Mouse (Mus musculus): ENCODE results near the gene Tmem267. TPM values are rescaled to one million over a fixed set of nuclear protein-coding genes. Genes with fewer than 3 reads are reported as not detected.

Gene Tmem267
- 0.90 and 1.0 TPM in 2 replicates for polyA plus RNA-seq (2014; fragmentation: Nextera tagmentation; extraction: Ambion mirVana)

DNA sequence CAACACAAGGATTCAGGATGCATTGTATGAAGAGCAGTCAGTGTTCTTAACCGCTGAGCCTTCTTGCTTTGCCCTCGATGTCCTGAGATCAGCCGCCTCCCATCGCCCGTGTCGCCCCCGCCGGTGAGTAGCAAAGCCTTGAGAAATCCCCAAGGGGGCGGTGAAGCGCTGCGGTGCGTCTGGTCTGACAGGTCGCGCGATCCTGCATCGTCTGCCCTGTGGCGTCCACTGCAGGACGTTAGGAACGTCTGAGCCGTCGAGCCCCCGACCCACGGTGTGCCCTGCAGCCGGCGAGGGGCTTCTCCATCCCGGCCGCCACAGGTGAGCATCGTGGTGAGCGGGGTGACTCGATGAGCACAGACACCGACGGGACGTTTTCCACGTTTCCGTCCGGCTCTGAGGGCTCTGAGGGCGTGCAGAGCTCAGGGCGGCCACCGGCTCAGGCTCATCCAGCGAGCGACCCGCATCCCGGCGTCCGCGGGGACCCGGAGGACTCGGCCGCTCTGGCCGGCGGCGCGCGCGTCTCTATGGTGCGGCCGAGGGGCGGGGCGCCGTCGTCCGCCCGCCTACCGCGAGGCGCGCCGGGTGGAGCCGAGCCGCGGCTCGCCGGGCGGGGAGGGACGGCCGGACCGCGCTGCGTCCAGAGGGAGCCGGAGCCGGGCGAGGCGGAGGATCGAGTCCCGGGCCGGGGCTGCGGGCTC, at the start of gene Tmem267, which contains the start of gene 3110070M22Rik:
Gene Tmem267, plus strand, starts transcription at position 160 of the 701 bp plus-strand sequence.
Gene 3110070M22Rik, minus strand, starts transcription at position 504 of the 701 bp plus-strand sequence.
- Histone ChIP-seq H3K4me3 (ENCODE audit: low read depth, low read length) (no peak within 1 kb of the TSS), H3K27me3 (replicated peaks; ENCODE audit: control insufficient read depth, insufficient read depth, low read length) (no peaks in the 10 kb centered on the region), H3K27ac (ENCODE audit: low read depth, low read length) (no peak within 1 kb of the TSS), H3K4me2 (peak within 1 kb of the TSS; percentile 27), H3K4me1 (replicated peaks; ENCODE audit: control insufficient read depth, insufficient read depth, low read length) (no peaks in the 10 kb centered on the region), H3K36me3 (ENCODE audit: control insufficient read depth, insufficient read depth, low read length) (peaks cover 10% of the 10 kb centered on the region; the same call in 1 of the 2 replicates), H3K9ac (ENCODE audit: low read depth, low read length) (no peak within 1 kb of the TSS), H3K9me3 (ENCODE audit: control insufficient read depth, low read length) (peaks cover 5% of the 10 kb centered on the region)
- ATAC-seq (replicated peaks; ENCODE audit: low FRiP score) (no peak), DNase-seq (ENCODE audit: low spot score) (peak; percentile 78)
- WGBS: 78% methylated on average over 87 of the region's 87 CpGs

DNA sequence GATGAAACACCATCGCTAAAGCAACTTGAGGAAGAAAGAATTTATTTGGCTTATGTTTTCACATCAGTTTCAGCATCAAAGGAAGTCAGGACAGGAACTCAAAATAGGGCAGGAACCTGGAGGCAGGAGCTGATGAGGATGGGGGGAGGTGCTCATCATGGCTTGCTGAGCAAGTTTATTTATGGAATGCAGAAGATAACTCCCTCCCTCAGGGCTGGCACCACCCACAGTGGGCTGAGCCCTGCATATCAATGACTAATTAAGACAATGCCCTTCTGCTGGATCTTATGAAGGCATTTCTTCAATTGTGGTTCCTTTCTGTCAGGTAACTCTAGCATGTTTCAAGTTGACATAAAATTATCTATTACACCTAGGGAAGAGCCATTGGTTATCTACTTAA, 45.6 kb upstream of the Tmem267 start:
- H3K36me3 ChIP-seq (ENCODE audit: control insufficient read depth, insufficient read depth, low read length): peaks cover 30% of the 10 kb centered on the region
- no peaks in the 10 kb centered on the region for H3K4me1 ChIP-seq (replicated peaks; ENCODE audit: control insufficient read depth, insufficient read depth, low read length)
- no peaks in the 10 kb centered on the region for H3K9me3 ChIP-seq (ENCODE audit: control insufficient read depth, low read length)
- H3K9ac ChIP-seq (ENCODE audit: low read depth, low read length): no peak overlapping the region
- 86% methylated on average over 1 of the region's 1 CpGs for WGBS
- ATAC-seq (replicated peaks; ENCODE audit: low FRiP score) (peak; percentile 85), DNase-seq (ENCODE audit: low spot score) (no peak)
- H3K27ac ChIP-seq (ENCODE audit: low read depth, low read length): no peak overlapping the region
- no peak overlapping the region for H3K4me2 ChIP-seq
- no peak overlapping the region for H3K4me3 ChIP-seq (ENCODE audit: low read depth, low read length)
- no peaks in the 10 kb centered on the region for H3K27me3 ChIP-seq (replicated peaks; ENCODE audit: control insufficient read depth, insufficient read depth, low read length)

DNA sequence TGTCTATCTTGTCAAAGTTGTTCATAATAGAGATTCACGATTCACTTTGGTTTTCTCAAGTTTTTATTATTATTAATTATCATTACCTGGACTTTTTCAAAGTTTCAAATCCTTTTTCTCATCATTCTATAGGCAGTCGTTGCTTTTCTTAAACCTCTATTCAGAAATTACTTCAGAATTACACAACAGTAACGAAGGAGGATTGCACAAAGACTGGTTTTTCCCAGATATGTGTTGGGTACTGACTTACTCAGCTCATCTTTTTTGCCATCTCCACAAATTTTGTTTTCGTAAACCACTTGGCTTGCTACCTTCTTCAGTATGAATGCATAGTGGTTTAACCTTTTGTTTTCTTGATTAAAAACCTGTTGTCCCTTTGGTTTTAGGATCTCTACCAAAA, 34.3 kb upstream of the Tmem267 start:
- no peak overlapping the region for H3K27ac ChIP-seq (ENCODE audit: low read depth, low read length)
- ATAC-seq (replicated peaks; ENCODE audit: low FRiP score) (no peak), DNase-seq (ENCODE audit: low spot score) (no peak)
- H3K9ac ChIP-seq (ENCODE audit: low read depth, low read length): no peak overlapping the region
- no peaks in the 10 kb centered on the region for H3K27me3 ChIP-seq (replicated peaks; ENCODE audit: control insufficient read depth, insufficient read depth, low read length)
- no peaks in the 10 kb centered on the region for H3K4me1 ChIP-seq (replicated peaks; ENCODE audit: control insufficient read depth, insufficient read depth, low read length)
- H3K36me3 ChIP-seq (ENCODE audit: control insufficient read depth, insufficient read depth, low read length): peaks cover 21% of the 10 kb centered on the region
- H3K4me2 ChIP-seq: no peak overlapping the region
- WGBS: 87% methylated on average over 4 of the region's 4 CpGs
- no peak overlapping the region for H3K4me3 ChIP-seq (ENCODE audit: low read depth, low read length)
- H3K9me3 ChIP-seq (ENCODE audit: control insufficient read depth, low read length): no peaks in the 10 kb centered on the region

- no peak for ATAC-seq (replicated peaks; ENCODE audit: low FRiP score)
- Histone ChIP-seq H3K9me3 (ENCODE audit: control insufficient read depth, low read length) (no peaks in the 10 kb centered on the region), H3K4me2 (no peak overlapping the region), H3K36me3 (ENCODE audit: control insufficient read depth, insufficient read depth, low read length) (peaks cover 20% of the 10 kb centered on the region), H3K9ac (ENCODE audit: low read depth, low read length) (no peak overlapping the region), H3K4me1 (replicated peaks; ENCODE audit: control insufficient read depth, insufficient read depth, low read length) (no peaks in the 10 kb centered on the region), H3K27me3 (replicated peaks; ENCODE audit: control insufficient read depth, insufficient read depth, low read length) (no peaks in the 10 kb centered on the region), H3K4me3 (ENCODE audit: low read depth, low read length) (no peak overlapping the region), H3K27ac (ENCODE audit: low read depth, low read length) (no peak overlapping the region)
- no peak for DNase-seq (ENCODE audit: low spot score)
Measured at GRCm38 (mm10) chr13:119455082-119455481, 32.8 kb upstream of the Tmem267 start.

DNA sequence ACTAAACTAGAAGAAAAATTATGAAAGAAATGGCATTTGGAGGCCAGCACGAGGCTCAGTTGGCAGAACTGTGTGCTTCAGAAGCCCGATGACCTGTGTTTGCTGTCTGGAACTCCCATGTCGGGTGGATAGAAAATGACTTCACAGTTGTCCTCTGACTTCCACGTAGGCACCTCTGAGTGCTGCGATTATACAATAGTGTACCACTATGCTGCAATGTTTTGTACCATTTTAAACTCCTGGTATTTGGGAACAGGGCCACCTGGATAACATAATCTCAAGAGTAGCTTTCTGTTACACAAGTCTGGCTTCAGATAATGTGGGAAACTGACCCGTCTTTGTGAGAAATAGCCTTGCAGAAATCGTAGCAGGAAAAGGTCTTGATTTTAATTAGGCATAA, 31.5 kb upstream of the Tmem267 start:
- ATAC-seq (replicated peaks; ENCODE audit: low FRiP score): no peak
- H3K36me3 ChIP-seq (ENCODE audit: control insufficient read depth, insufficient read depth, low read length): peaks cover 9% of the 10 kb centered on the region
- H3K4me2 ChIP-seq: no peak overlapping the region
- H3K9ac ChIP-seq (ENCODE audit: low read depth, low read length): no peak overlapping the region
- no peak overlapping the region for H3K4me3 ChIP-seq (ENCODE audit: low read depth, low read length)
- no peak overlapping the region for H3K27ac ChIP-seq (ENCODE audit: low read depth, low read length)
- H3K9me3 ChIP-seq (ENCODE audit: control insufficient read depth, low read length): no peaks in the 10 kb centered on the region
- H3K27me3 ChIP-seq (replicated peaks; ENCODE audit: control insufficient read depth, insufficient read depth, low read length): no peaks in the 10 kb centered on the region
- no peak for DNase-seq (ENCODE audit: low spot score)
- no peaks in the 10 kb centered on the region for H3K4me1 ChIP-seq (replicated peaks; ENCODE audit: control insufficient read depth, insufficient read depth, low read length)
- 91% methylated on average over 7 of the region's 7 CpGs for WGBS

DNA sequence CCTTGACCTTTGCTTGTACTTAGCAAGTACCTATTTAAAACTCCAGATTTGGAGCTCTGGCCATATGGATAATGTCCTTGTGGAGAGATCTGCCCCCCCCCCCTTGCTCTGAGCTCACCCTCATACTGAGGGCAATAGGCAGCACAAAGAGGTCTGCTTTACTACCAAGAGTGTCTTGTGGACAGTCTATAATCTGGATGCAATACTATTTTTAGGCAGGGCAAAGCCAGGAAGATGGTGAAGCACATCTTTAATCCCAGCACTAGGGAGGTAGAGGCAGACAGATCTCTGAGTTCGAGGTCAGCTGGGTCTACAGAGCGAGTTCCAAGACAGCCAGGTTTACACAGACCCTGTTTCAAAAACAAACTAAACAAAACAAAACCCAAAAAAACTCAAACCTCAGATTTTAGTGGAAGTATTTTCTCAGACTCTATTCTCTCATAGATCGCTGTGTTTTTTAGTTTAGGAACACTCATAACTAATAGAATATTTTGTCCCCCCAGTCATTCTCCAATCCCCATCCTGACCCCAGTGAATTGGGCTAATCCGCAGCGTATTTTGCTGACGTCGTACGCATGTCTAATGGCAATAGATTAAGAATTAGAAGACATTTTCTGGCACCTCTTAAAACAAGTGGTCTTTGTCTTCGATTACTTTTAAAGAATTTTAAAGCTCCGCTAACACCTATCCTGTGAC, 25.8 kb upstream of the Tmem267 start:
- no peaks in the 10 kb centered on the region for H3K9me3 ChIP-seq (ENCODE audit: control insufficient read depth, low read length)
- no peaks in the 10 kb centered on the region for H3K27me3 ChIP-seq (replicated peaks; ENCODE audit: control insufficient read depth, insufficient read depth, low read length)
- peak; percentile 79 for ATAC-seq (replicated peaks; ENCODE audit: low FRiP score)
- H3K4me2 ChIP-seq: peak overlapping the region; percentile 63
- peaks cover 8% of the 10 kb centered on the region for H3K4me1 ChIP-seq (replicated peaks; ENCODE audit: control insufficient read depth, insufficient read depth, low read length)
- H3K36me3 ChIP-seq (ENCODE audit: control insufficient read depth, insufficient read depth, low read length): peaks cover 6% of the 10 kb centered on the region; the same call in 1 of the 2 replicates
- no peak for DNase-seq (ENCODE audit: low spot score)
- peak overlapping the region; percentile 81 for H3K4me3 ChIP-seq (ENCODE audit: low read depth, low read length)
- peak overlapping the region; percentile 58; the same call in 1 of the 2 replicates for H3K27ac ChIP-seq (ENCODE audit: low read depth, low read length)
- 11% methylated on average over 10 of the region's 10 CpGs for WGBS
- peak overlapping the region; percentile 74 for H3K9ac ChIP-seq (ENCODE audit: low read depth, low read length)

DNA sequence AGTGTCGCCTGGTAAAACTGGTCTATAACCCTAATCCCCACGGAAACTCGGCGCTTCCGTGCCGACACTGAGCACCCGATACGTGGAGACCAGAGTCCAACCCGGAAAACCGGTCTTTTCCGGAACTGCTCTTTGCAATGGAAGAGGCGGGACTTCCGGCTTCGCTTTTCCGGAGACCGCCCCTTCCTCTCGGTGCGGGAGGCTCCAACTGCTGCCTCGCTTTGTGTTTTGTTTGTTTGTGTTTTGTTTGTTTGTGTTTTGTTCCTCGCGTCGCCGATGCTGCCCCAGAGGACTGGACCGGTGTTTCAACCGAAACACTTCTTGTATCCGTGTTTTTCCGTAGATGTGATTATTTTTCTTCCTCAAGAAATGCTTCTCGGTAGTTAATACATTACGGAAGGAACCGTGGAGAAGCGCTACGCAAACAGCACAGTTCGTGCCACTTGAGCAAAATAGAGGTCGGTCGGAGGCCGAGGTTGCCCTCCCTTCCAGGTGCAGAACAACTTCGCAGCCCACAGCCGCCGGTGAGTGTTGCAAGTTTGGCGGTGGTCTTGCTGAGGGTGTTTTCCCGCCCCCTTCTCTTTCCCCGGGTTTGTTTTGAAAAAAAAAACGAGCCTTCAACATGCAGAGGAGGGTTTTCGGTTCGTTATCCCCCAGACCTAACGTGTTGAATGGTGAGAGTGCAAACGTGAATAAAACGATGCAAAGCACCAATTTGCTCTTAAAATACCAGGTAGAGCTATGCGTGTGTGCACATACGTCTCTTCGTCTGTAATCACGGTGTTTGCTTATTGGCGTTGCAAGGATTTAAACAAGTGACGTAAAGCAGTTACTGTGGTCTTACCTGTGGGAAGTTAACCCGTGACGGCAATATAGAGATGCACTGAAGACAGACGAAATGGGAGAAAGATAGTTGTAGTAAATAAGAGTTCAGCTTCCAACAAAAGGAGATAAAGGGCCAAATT, 25.0 kb upstream of the Tmem267 start, which contains the start of gene 4833420G17Rik:
Gene 4833420G17Rik, plus strand, starts transcription at position 173 of the 965 bp plus-strand sequence.
- peak; percentile 98 for ATAC-seq (replicated peaks; ENCODE audit: low FRiP score)
- H3K4me3 ChIP-seq (ENCODE audit: low read depth, low read length): peak within 1 kb of the TSS; percentile 81
- 10% methylated on average over 57 of the region's 57 CpGs for WGBS

DNA sequence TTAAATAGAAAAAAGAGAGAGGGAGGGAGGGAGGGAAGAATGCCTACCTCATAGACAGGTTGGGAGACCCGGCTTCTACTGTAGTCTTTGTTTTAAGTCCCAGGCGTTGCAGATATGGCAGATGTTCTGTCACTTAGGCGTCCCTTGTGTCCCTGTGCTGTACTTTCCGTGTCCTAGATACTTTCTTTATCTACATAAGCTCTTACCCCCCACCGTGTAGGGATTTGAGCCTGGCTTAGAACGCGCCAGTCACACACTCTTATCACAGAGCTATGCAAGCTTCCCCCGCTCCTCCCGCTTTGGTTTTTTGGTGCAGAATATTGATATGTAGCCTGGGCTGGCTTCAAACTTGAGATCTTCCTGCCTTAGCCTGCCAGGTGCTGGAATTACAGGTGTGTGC, 11.2 kb upstream of the Tmem267 start:
- 77% methylated on average over 9 of the region's 9 CpGs for WGBS
- H3K9me3 ChIP-seq (ENCODE audit: control insufficient read depth, low read length): no peaks in the 10 kb centered on the region

More for the DNA sequence above, 25.0 kb upstream of the Tmem267 start, which contains the start of gene 4833420G17Rik:
- peak within 1 kb of the TSS; percentile 88 for H3K4me2 ChIP-seq
- H3K4me1 ChIP-seq (replicated peaks; ENCODE audit: control insufficient read depth, insufficient read depth, low read length): peaks cover 8% of the 10 kb centered on the region
- peak; percentile 83 for DNase-seq (ENCODE audit: low spot score)
- H3K9ac ChIP-seq (ENCODE audit: low read depth, low read length): peak within 1 kb of the TSS; percentile 74
- H3K36me3 ChIP-seq (ENCODE audit: control insufficient read depth, insufficient read depth, low read length): peaks cover 10% of the 10 kb centered on the region; the same call in 1 of the 2 replicates
- H3K9me3 ChIP-seq (ENCODE audit: control insufficient read depth, low read length): no peaks in the 10 kb centered on the region
- H3K27ac ChIP-seq (ENCODE audit: low read depth, low read length): peak within 1 kb of the TSS; percentile 58; the same call in 1 of the 2 replicates
- H3K27me3 ChIP-seq (replicated peaks; ENCODE audit: control insufficient read depth, insufficient read depth, low read length): no peaks in the 10 kb centered on the region

More for the DNA sequence above, 11.2 kb upstream of the Tmem267 start:
- H3K36me3 ChIP-seq (ENCODE audit: control insufficient read depth, insufficient read depth, low read length): peaks cover 17% of the 10 kb centered on the region; the same call in 1 of the 2 replicates
- no peak for DNase-seq (ENCODE audit: low spot score)
- no peaks in the 10 kb centered on the region for H3K4me1 ChIP-seq (replicated peaks; ENCODE audit: control insufficient read depth, insufficient read depth, low read length)
- no peak overlapping the region for H3K4me2 ChIP-seq
- no peak for ATAC-seq (replicated peaks; ENCODE audit: low FRiP score)
- no peaks in the 10 kb centered on the region for H3K27me3 ChIP-seq (replicated peaks; ENCODE audit: control insufficient read depth, insufficient read depth, low read length)
- H3K27ac ChIP-seq (ENCODE audit: low read depth, low read length): no peak overlapping the region
- no peak overlapping the region for H3K9ac ChIP-seq (ENCODE audit: low read depth, low read length)
- H3K4me3 ChIP-seq (ENCODE audit: low read depth, low read length): no peak overlapping the region

All from liver, embryonic 11.5 days (tissue).